Mouse (Mus musculus): Measurements from ENCODE around the gene Rfx7. TPM values are rescaled to one million over a fixed set of nuclear protein-coding genes. Genes with fewer than 3 reads are reported as not detected.
A peak's percentile ranks its signal among the peaks of the same experiment; 100 is the strongest.

Gene Rfx7
- polyA plus RNA-seq (2012; rRNA removed) = 21.2 and 22.3 TPM in 2 replicates

DNA sequence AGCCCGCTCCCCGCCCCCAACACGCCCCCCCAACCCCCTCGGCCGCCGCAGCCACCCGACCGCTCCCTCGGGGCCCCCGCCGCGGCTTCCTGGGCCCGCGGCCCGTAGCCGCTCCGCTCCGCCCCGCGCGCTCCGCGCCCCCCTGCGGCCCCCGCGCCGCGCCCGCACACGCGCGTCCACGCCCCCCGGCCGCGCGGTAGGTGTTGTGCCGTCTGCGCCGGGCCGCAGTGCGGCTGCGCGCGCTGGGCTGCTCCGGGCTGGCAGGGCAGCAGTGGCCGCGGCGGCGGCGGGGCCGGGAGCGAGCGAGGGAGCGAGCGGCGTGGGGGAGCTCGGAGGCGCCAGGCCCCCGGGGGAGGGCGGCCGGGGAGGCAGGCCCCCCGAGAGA is at the start of gene Rfx7:
Gene Rfx7, plus strand, starts transcription at position 245 of the 385 bp plus-strand sequence.
- TF ChIP-seq POLR2A (IDR thresholded peaks at IDR 0.05; ENCODE audit: control insufficient read depth, extremely low read depth, insufficient read depth, low read length, poor library complexity) = peak; percentile 86
- TF ChIP-seq CTCF (IDR thresholded peaks at IDR 0.05; ENCODE audit: borderline replicate concordance, control insufficient read depth, extremely low read depth, insufficient read depth, low read length, poor library complexity) = no peak
- Histone ChIP-seq H3K27me3 (ENCODE audit: control insufficient read depth, insufficient read depth, low read length) (no peaks in the 10 kb centered on the region), H3K4me3 (ENCODE audit: control insufficient read depth, insufficient read depth, low read length) (peak within 1 kb of the TSS; percentile 99), H3K4me1 (replicated peaks; ENCODE audit: control insufficient read depth, insufficient read depth, low read length) (peaks cover 10% of the 10 kb centered on the region), H3K27ac (ENCODE audit: control insufficient read depth, insufficient read depth, low read length) (peak within 1 kb of the TSS; percentile 88), H3K36me3 (ENCODE audit: control insufficient read depth, insufficient read depth, low read length) (no peaks in the 10 kb centered on the region)
- 3% methylated on average over 63 of the region's 63 CpGs for WGBS
- no peak for DNase-seq

- Histone ChIP-seq H3K4me3 (ENCODE audit: control insufficient read depth, insufficient read depth, low read length) (no peak overlapping the region), H3K36me3 (ENCODE audit: control insufficient read depth, insufficient read depth, low read length) (no peaks in the 10 kb centered on the region), H3K27ac (ENCODE audit: control insufficient read depth, insufficient read depth, low read length) (no peak overlapping the region), H3K4me1 (replicated peaks; ENCODE audit: control insufficient read depth, insufficient read depth, low read length) (peaks cover 15% of the 10 kb centered on the region), H3K27me3 (ENCODE audit: control insufficient read depth, insufficient read depth, low read length) (no peaks in the 10 kb centered on the region)
- DNase-seq = no peak
- no peak for TF ChIP-seq CTCF (IDR thresholded peaks at IDR 0.05; ENCODE audit: borderline replicate concordance, control insufficient read depth, extremely low read depth, insufficient read depth, low read length, poor library complexity)
- no peak for TF ChIP-seq POLR2A (IDR thresholded peaks at IDR 0.05; ENCODE audit: control insufficient read depth, extremely low read depth, insufficient read depth, low read length, poor library complexity)
Measured at GRCm38 (mm10) chr9:72488523-72488922, 43.5 kb upstream of the Rfx7 start.

GRCm38 (mm10) chr9:72489131-72489530 is 42.9 kb upstream of the Rfx7 start:
- WGBS = 73% methylated on average over 5 of the region's 5 CpGs
- no peak overlapping the region for H3K4me3 ChIP-seq (ENCODE audit: control insufficient read depth, insufficient read depth, low read length)
- H3K27me3 ChIP-seq (ENCODE audit: control insufficient read depth, insufficient read depth, low read length) = no peaks in the 10 kb centered on the region
- no peaks in the 10 kb centered on the region for H3K36me3 ChIP-seq (ENCODE audit: control insufficient read depth, insufficient read depth, low read length)
- DNase-seq = no peak
- peaks cover 20% of the 10 kb centered on the region for H3K4me1 ChIP-seq (replicated peaks; ENCODE audit: control insufficient read depth, insufficient read depth, low read length)
- no peak overlapping the region for H3K27ac ChIP-seq (ENCODE audit: control insufficient read depth, insufficient read depth, low read length)
- no peak for TF ChIP-seq CTCF (IDR thresholded peaks at IDR 0.05; ENCODE audit: borderline replicate concordance, control insufficient read depth, extremely low read depth, insufficient read depth, low read length, poor library complexity)
- no peak for TF ChIP-seq POLR2A (IDR thresholded peaks at IDR 0.05; ENCODE audit: control insufficient read depth, extremely low read depth, insufficient read depth, low read length, poor library complexity)

DNA sequence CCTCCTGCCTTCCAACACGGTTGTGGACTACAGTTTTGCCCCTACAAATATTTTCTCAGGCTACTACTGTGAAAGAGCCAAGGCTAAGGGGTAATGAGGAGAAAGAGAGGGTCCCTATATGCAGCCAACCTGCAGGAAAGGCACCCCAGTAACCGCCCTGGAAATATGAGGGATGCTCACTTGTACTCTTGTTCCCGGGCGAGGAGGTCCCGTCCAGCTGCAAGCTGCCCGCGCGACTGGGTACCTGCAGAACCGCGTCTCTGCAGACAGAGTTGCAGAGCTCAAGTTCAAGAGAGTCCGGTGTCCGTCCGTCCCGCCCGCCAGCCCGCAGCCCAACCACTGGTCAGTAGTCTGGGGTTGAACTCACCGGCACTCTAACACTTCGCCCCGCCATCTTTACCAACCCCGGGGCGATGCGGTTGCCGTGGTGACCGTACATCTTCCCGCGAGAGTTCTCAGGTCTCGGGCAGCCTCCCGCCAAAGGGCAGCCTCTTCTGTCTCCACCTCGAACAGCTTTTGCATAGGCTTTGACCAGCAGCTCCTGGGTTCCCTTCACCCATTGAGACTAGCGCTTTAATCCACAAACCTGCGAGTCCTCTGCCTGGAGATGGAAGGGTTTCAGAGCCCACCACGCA is 40.4 kb upstream of the Rfx7 start:
- H3K36me3 ChIP-seq (ENCODE audit: control insufficient read depth, insufficient read depth, low read length) = no peaks in the 10 kb centered on the region
- peak overlapping the region; percentile 90 for H3K27ac ChIP-seq (ENCODE audit: control insufficient read depth, insufficient read depth, low read length)
- no peaks in the 10 kb centered on the region for H3K27me3 ChIP-seq (ENCODE audit: control insufficient read depth, insufficient read depth, low read length)
- peaks cover 21% of the 10 kb centered on the region for H3K4me1 ChIP-seq (replicated peaks; ENCODE audit: control insufficient read depth, insufficient read depth, low read length)
- WGBS = under 1% methylated on average over 32 of the region's 32 CpGs
- H3K4me3 ChIP-seq (ENCODE audit: control insufficient read depth, insufficient read depth, low read length) = peak overlapping the region; percentile 87
- TF ChIP-seq CTCF (IDR thresholded peaks at IDR 0.05; ENCODE audit: borderline replicate concordance, control insufficient read depth, extremely low read depth, insufficient read depth, low read length, poor library complexity) = peak; percentile 40; the same call in 1 of the 2 replicates
- peak; percentile 49; the same call in 1 of the 2 replicates for TF ChIP-seq POLR2A (IDR thresholded peaks at IDR 0.05; ENCODE audit: control insufficient read depth, extremely low read depth, insufficient read depth, low read length, poor library complexity)
- DNase-seq = peak; percentile 93

- no peaks in the 10 kb centered on the region for H3K27me3 ChIP-seq (ENCODE audit: control insufficient read depth, insufficient read depth, low read length)
- no peaks in the 10 kb centered on the region for H3K36me3 ChIP-seq (ENCODE audit: control insufficient read depth, insufficient read depth, low read length)
- WGBS = under 1% methylated on average over 6 of the region's 6 CpGs
- H3K27ac ChIP-seq (ENCODE audit: control insufficient read depth, insufficient read depth, low read length) = peak within 1 kb of the TSS; percentile 90
- H3K4me3 ChIP-seq (ENCODE audit: control insufficient read depth, insufficient read depth, low read length) = peak within 1 kb of the TSS; percentile 87
- peaks cover 21% of the 10 kb centered on the region for H3K4me1 ChIP-seq (replicated peaks; ENCODE audit: control insufficient read depth, insufficient read depth, low read length)
- no peak for DNase-seq
- TF ChIP-seq CTCF (IDR thresholded peaks at IDR 0.05; ENCODE audit: borderline replicate concordance, control insufficient read depth, extremely low read depth, insufficient read depth, low read length, poor library complexity) = no peak
- no peak for TF ChIP-seq POLR2A (IDR thresholded peaks at IDR 0.05; ENCODE audit: control insufficient read depth, extremely low read depth, insufficient read depth, low read length, poor library complexity)
Measured at GRCm38 (mm10) chr9:72492194-72492565, 39.9 kb upstream of the Rfx7 start, which contains the start of gene Tex9. Gene Tex9 (minus strand): TSS chr9:72492212.

GRCm38 (mm10) chr9:72493465-72493864 is 38.6 kb upstream of the Rfx7 start:
- Histone ChIP-seq H3K36me3 (ENCODE audit: control insufficient read depth, insufficient read depth, low read length) (no peaks in the 10 kb centered on the region), H3K27me3 (ENCODE audit: control insufficient read depth, insufficient read depth, low read length) (no peaks in the 10 kb centered on the region), H3K4me3 (ENCODE audit: control insufficient read depth, insufficient read depth, low read length) (no peak overlapping the region), H3K4me1 (replicated peaks; ENCODE audit: control insufficient read depth, insufficient read depth, low read length) (peaks cover 21% of the 10 kb centered on the region), H3K27ac (ENCODE audit: control insufficient read depth, insufficient read depth, low read length) (no peak overlapping the region)
- WGBS = 20% methylated on average over 2 of the region's 2 CpGs
- DNase-seq = peak; percentile 62
- no peak for TF ChIP-seq CTCF (IDR thresholded peaks at IDR 0.05; ENCODE audit: borderline replicate concordance, control insufficient read depth, extremely low read depth, insufficient read depth, low read length, poor library complexity)
- no peak for TF ChIP-seq POLR2A (IDR thresholded peaks at IDR 0.05; ENCODE audit: control insufficient read depth, extremely low read depth, insufficient read depth, low read length, poor library complexity)

All from thymus, adult 2 months (tissue).